ENCODE assay signal across 19 mouse cellular contexts in the genomic region with DNA sequence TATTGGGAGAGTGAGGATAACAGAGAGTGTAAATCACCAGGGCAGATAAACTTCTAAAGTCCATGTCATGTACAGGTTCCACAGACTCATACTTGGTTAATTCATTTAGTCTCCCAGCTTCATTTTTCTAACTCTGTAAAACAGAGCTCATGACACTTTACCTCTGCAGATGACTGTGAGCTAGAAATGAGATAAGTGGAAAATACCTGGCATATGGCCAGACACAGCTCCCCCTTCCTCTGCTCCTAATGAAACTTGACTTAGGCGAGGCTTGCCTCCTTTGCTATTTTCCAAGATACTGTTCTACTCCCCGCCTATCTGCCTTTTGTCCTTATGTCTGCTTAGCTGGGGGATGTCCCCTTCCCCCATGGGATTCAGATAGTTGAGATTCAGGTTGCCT.
"Had no signal": no experiment of that assay in that cellular context is flagged by ENCODE, and none has a peak within 500 bp of the region (broad histone marks: within the 10 kb centered on the region; RNA-seq: fewer than 3 reads in every experiment).

No protein-coding gene starts in this region.

- H3K27ac ChIP-seq: lung, embryonic 15.5 days; midbrain, embryonic 10.5 days; midbrain, embryonic 12.5 days; neural tube, embryonic 13.5 days; neural tube, embryonic 15.5 days had no signal

- H3K36me3 ChIP-seq: lung, embryonic 15.5 days; midbrain, embryonic 10.5 days; midbrain, embryonic 12.5 days; neural tube, embryonic 13.5 days; neural tube, embryonic 15.5 days had no signal

- ATAC-seq: lung, postnatal 0 days; midbrain, embryonic 16.5 days had no signal

- H3K9ac ChIP-seq: lung, embryonic 15.5 days; midbrain, embryonic 12.5 days; neural tube, embryonic 13.5 days; neural tube, embryonic 15.5 days had no signal

- H3K4me1 ChIP-seq: midbrain, embryonic 12.5 days; neural tube, embryonic 13.5 days; neural tube, embryonic 15.5 days had no signal

- H3K27me3 ChIP-seq: lung, embryonic 15.5 days; neural tube, embryonic 13.5 days; neural tube, embryonic 15.5 days had no signal

- DNase-seq: lung, adult 18-20 months; lung, postnatal 4 days; midbrain, embryonic 14.5 days; retina, postnatal 1 day; right cerebral cortex, adult 18-20 months; right cerebral cortex, postnatal 25 days; right cerebral cortex, postnatal 4 days; spleen, adult 18-20 months; thymus, adult 18-20 months; thymus, postnatal 14 days; thymus, postnatal 36 days had no signal

- H3K4me2 ChIP-seq: lung, embryonic 15.5 days; midbrain, embryonic 12.5 days; neural tube, embryonic 13.5 days; neural tube, embryonic 15.5 days had no signal

- H3K4me3 ChIP-seq: lung, embryonic 15.5 days; midbrain, embryonic 10.5 days; midbrain, embryonic 12.5 days; myocyte; neural tube, embryonic 13.5 days; neural tube, embryonic 15.5 days had no signal

- H3K9me3 ChIP-seq: lung, embryonic 15.5 days; midbrain, embryonic 10.5 days; midbrain, embryonic 12.5 days; neural tube, embryonic 13.5 days; neural tube, embryonic 15.5 days had no signal
